Mouse (Mus musculus) limb, embryonic 10.5 days (tissue): ENCODE measurements around the gene Aifm2. TPM values are rescaled to one million over a fixed set of nuclear protein-coding genes. Genes with fewer than 3 reads are reported as not detected.

Experiments used
- DNase-seq: peaks from one replicate; pipeline ENCODE4 v3.0.0-alpha.2; 2017; ENCODE audit warnings: low spot score
- H3K27ac ChIP-seq: fragments of 300-500 bp; sonication (generic); 2 replicates; pipeline ENCODE4 v1.5.1; 2016; ENCODE audit warnings: mild to moderate bottlenecking
- H3K27me3 ChIP-seq: fragments of 300-500 bp; sonication (generic); 2 replicates; pipeline ENCODE4 v1.6.1; 2016; ENCODE audit warnings: low read depth, mild to moderate bottlenecking; ENCODE audit not compliant: poor library complexity, severe bottlenecking
- H3K36me3 ChIP-seq: fragments of 300-500 bp; sonication (generic); 2 replicates; pipeline ENCODE4 v1.6.1; 2016; ENCODE audit warnings: mild to moderate bottlenecking, moderate library complexity
- H3K4me1 ChIP-seq: fragments of 300-500 bp; sonication (generic); 2 replicates; pipeline ENCODE4 v1.6.1; 2016
- H3K4me3 ChIP-seq: fragments of 300-500 bp; sonication (generic); 2 replicates; pipeline ENCODE4 v1.5.1; 2016; ENCODE audit warnings: mild to moderate bottlenecking, moderate library complexity
- H3K9me3 ChIP-seq: fragments of 300-500 bp; sonication (generic); replicated peaks from 2 replicates; pipeline ENCODE4 v1.6.1; 2016; ENCODE audit warnings: mild to moderate bottlenecking
- WGBS: fragments of 180-500 bp; shearing (Covaris S2); methylation state at CpG from one replicate; pipeline ENCODE4 v1.1.7; 2016; 5-methylcytosine and 5-hydroxymethylcytosine counted together
- microRNA-seq: library from miRNA; unstranded; fragments of <30 nt; microRNA quantifications from one replicate; pipeline ENCODE4, GENCODE M21; 2017
- polyA plus RNA-seq: library from polyadenylated mRNA; unstranded; fragments of >200 nt; fragmentation: Nextera tagmentation; extraction: Ambion mirVana; gene quantifications from 2 replicates; pipeline ENCODE4 v1.2.1, GENCODE M21; 2016

Gene Aifm2
- polyA plus RNA-seq, 1 experiment from 2014 or later: 11.3 TPM

GRCm38 (mm10) chr10:61788499-61788898 lies 73.4 kb downstream of the Aifm2 start:
- Histone ChIP-seq H3K4me3 (no peak overlapping the region), H3K4me1 (peaks cover 10% of the 10 kb centered on the region), H3K27ac (no peak overlapping the region), H3K9me3 (no peaks in the 10 kb centered on the region), H3K36me3 (no peaks in the 10 kb centered on the region), H3K27me3 (no peaks in the 10 kb centered on the region)
- WGBS: 96% methylated on average over 5 of the region's 5 CpGs
- no peak for DNase-seq

Small RNA genes lying within 50 kb of the gene (microRNA-seq; reads per million reads assigned to microRNA genes)
- not detected for gene Mir5108

Other genes with a start within 250 kb of the Aifm2 start
- gene Lrrc20, start 239.5 kb upstream of the Aifm2 start, polyA plus RNA-seq: 10.9 and 11.4 TPM in 2 replicates
- gene Npffr1, start 119.8 kb upstream of the Aifm2 start, polyA plus RNA-seq: 0.04 TPM in 1 of 2 replicates, not detected in the other
- gene Ppa1, start 66.7 kb upstream of the Aifm2 start, polyA plus RNA-seq: 356 and 405 TPM in 2 replicates
- 220 and 231 TPM in 2 replicates for gene Sar1a, start 35.0 kb upstream of the Aifm2 start, polyA plus RNA-seq
- gene Tysnd1, start 19.7 kb upstream of the Aifm2 start, polyA plus RNA-seq: 38.2 and 39.9 TPM in 2 replicates
- gene H2afy2, start 68.9 kb downstream of the Aifm2 start, polyA plus RNA-seq: 285 and 298 TPM in 2 replicates